Mouse (Mus musculus) MEL (cell line): Measurements from ENCODE around the gene Rtl4.

ENCODE experiments used
- CTCF ChIP-seq, 3 experiments: IDR thresholded peaks in 2 of 3; conservative IDR thresholded peaks in 1 of 3; 2 replicates each; pipeline ENCODE4 v1.5.1; 2011 to 2012; ENCODE audit warnings: low read length in 3 of 3, low read depth in 2 of 3, mild to moderate bottlenecking in 2 of 3, improper control_type of control experiment in 1 of 3, inconsistent platforms in 1 of 3, mixed read lengths in 1 of 3, moderate library complexity in 1 of 3; ENCODE audit not compliant: control insufficient read depth in 1 of 3, insufficient read depth in 1 of 3, poor library complexity in 1 of 3, severe bottlenecking in 1 of 3
- EP300 ChIP-seq, 2 experiments: IDR thresholded peaks; 2 replicates each; pipeline ENCODE4 v1.6.1; 2011; ENCODE audit warnings: improper control_type of control experiment in 2 of 2, low read length in 2 of 2, low read depth in 1 of 2, mild to moderate bottlenecking in 1 of 2
- KAT2A ChIP-seq: conservative IDR thresholded peaks from 2 replicates; pipeline ENCODE4 v1.6.1; 2012; ENCODE audit warnings: low read depth, low read length, improper control_type of control experiment, inconsistent platforms
- RAD21 ChIP-seq: IDR thresholded peaks from 2 replicates; pipeline ENCODE4 v1.6.1; 2011; ENCODE audit warnings: mild to moderate bottlenecking, low read depth, low read length, improper control_type of control experiment
- ZNF384 ChIP-seq: IDR thresholded peaks from 2 replicates; pipeline ENCODE4 v1.6.1; 2012; ENCODE audit warnings: low read depth, mild to moderate bottlenecking, inconsistent platforms, low read length, improper control_type of control experiment

DNA sequence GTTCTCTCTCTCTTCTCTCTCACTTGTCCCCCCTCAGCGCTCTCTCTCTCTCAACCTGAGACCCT, 733 bp upstream of the Rtl4 start, which contains the start of gene Trpc5:
- TF ChIP-seq RAD21 (no peak), CTCF (IDR thresholded peaks at IDR 0.05 in 2 of 3, conservative IDR thresholded peaks at IDR 0.05 in 1 of 3; ENCODE audit: control insufficient read depth in 1 of 3, insufficient read depth in 1 of 3, low read depth in 2 of 3, low read length in 3 of 3, poor library complexity in 1 of 3, severe bottlenecking in 1 of 3) (no peak), KAT2A (no peak), EP300 (IDR thresholded peaks at IDR 0.05; ENCODE audit: low read depth in 1 of 2, low read length in 2 of 2) (no peak), ZNF384 (no peak)
